Mouse (Mus musculus): ENCODE data around the gene Iqschfp.

Iqschfp gene

GRCm38 (mm10) chr3:68504838-68505237 lies 612.8 kb downstream of the Iqschfp start:
- no peak for DNase-seq

DNA sequence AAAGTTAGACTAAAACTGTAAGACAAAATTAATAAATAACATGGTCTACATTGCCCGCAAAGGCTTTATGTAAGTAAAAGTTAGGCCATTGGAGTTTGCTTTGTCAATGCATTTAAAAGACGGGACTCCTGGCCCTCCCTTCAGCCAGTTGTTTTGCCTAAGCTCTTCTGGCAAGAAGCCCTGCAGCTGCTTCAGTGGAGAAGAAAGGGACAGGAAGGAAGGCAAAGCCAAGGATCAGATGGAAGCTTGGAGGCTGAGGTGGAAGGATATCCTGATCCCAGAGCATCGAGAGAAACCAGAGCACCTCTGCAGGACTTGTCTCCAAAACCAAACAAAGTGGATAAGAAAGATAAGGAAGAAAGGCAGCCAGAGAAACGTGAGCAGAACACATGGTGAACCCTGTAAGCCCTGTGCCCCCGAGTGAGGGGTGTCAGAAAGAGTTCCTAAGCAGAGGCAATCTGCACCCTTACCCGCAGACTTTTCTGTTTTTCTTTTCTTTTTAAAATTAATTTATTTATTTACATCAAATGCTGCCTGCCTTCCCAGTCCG lies 614.8 kb downstream of the Iqschfp start:
- DNase-seq = no peak

- peak; percentile 73 to 76 for DNase-seq
Measured at GRCm38 (mm10) chr3:68508629-68509028, 616.6 kb downstream of the Iqschfp start.

DNA sequence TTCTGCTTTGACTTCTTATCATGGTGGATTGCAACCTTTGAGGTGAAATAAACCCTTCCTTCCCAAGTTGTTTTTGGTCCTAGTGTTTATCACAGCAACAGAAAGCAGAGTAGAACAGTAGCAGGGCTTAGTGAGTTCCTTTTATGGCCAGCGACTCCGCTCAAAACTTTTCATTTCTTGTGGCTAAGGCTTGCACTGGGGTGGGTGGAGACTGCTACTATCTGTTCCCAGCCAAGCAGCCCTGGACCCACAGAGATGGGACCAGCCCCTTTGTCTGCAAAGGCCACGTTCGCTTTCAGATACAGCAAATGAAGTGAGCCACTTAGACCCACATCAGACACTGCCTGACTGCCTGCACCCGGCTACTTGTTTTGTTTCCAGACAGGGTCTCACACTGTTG lies 618.8 kb downstream of the Iqschfp start:
- DNase-seq = no peak

DNA sequence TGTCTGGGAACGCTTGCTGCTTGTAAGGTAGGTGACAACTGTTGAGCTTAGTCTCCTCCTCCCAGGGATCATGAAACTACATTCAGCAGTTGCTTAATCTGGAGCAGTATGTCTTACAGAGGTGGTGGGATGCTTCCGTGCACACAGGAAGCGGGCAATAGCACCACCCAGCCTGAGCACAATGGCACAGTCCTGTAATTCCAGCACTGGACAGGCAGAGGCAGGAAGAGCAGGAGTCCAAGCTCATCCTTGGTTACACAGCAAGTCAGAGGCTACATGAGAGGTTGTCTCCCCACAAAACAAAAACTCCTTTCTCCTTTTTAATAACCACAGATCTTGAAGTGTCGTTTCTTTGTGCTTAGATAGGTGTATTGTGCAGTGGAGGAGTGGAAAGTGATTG lies 619.7 kb downstream of the Iqschfp start:
- peak in 1 of 2 experiments; percentile 43 for DNase-seq

DNA sequence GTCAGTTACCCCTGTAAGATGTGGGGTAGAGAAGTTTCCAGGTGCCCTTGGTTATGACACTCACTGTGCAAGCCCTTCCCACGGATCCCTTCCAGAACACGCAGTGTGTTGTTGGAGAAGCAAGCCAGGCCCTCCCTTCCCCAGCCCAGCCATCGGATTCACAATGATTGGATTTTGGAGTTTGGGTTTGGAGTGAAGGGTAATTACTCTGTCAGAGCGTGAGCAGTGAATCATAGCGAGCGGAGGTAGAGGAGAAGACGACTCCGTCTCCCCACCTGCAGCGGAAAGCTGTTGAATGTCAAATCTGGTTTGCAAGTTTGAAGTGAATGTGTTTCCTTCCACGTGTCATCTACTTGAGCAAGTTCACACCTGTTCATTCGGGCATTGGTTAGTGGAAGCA lies 620.3 kb downstream of the Iqschfp start:
- no peak for DNase-seq

- DNase-seq = no peak
Measured at GRCm38 (mm10) chr3:68513340-68514119, 621.5 kb downstream of the Iqschfp start.

DNA sequence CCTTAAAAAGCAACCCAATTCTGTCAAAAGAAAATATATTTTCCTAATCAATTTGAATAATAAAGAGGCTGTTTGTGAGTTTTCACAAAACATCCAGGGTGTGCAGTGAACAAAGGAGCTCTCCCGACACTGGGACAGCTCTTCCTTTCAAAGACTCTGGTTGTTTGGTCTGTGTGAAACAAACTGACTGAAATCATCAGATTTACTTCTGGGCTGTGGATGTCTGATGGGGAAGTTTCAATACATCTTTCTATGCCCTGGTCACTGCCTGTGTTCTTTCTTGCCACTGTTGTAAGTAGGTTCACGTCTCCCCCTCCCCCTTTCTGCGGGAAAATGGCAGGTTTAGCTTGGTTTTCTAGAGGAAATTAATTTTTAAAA lies 622.1 kb downstream of the Iqschfp start:
- no peak for DNase-seq

- no peak for DNase-seq
Measured at GRCm38 (mm10) chr3:68514717-68515116, 622.7 kb downstream of the Iqschfp start.

DNA sequence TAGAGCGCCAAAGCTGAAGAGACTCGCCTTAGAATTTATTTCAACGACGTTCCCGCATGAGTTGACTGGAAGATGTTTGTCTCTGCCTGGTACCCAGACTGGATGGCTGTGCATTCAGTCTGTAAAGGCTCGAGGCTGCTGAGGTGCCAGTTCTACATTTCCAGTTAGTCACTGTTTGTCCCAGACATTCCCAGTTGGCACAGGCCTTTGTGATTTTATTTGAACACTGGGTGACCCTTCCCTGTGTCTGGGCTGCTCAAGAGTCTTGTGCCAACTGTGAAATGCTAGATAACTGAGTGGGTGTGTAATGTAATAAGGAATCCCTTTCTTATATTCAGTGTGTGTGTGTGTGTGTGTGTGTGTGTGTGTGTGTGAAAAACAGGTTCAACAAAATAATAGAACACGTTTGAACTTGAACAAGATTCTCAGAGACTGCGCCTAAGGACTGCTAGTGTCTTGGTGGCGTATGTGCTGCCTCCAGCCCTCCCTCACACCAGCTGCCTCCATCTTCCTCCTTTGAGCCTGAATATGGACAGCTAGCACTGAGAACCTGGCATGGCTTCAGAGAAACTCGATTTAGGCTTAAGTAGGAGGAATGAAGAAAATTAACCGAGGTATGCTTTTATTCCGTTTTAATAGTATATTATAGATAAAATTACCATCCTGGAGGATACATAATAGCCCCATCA lies 624.5 kb downstream of the Iqschfp start:
- no peak for DNase-seq

GRCm38 (mm10) chr3:68517236-68517635 lies 625.2 kb downstream of the Iqschfp start:
- no peak for DNase-seq

- DNase-seq = no peak
Measured at GRCm38 (mm10) chr3:68518041-68518440, 626.0 kb downstream of the Iqschfp start.

- no peak for DNase-seq
Measured at GRCm38 (mm10) chr3:68518586-68518985, 626.6 kb downstream of the Iqschfp start.

- DNase-seq = no peak
Measured at GRCm38 (mm10) chr3:68525361-68525878, 633.4 kb downstream of the Iqschfp start.

- no peak for DNase-seq
Measured at GRCm38 (mm10) chr3:68526416-68526815, 634.4 kb downstream of the Iqschfp start.

DNA sequence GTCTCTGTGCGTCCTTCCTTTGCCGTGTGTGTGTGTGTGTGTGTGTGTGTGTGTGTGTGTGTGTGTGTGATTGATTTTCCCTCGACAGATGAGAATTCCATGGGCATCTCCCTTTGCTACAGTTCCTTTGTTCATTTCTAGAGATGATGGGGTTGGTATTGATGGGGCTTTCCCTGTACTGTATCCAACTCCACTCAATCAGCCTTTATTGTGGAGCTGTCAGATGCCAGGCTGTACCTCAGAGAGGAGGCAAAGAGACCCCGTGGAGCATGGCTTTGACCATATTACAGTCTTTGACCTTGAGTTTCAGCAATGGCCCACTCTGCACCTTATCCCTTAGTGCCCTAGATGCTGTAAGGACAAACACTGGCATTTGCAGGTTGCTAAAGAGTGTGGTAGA lies 635.1 kb downstream of the Iqschfp start:
- no peak for DNase-seq

DNA sequence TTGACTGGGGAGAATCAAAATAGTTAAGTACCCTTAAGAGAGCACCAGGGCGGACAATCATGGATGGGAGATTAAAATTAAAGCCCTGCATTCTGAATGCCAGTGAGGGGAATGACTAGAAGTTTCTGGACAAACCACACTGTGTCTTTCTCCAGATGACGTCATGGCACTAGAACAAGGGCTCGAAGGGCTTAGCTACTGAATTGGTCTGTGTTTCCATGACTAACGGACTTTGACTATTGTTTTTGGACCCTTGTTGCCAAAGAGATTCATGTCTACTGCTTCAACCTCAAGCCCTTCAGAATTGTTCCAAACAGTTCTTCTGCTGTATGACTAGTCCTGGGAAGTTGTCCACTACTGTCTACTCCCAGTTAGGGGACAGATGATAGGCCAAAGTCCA lies 639.9 kb downstream of the Iqschfp start:
- DNase-seq = no peak

DNA sequence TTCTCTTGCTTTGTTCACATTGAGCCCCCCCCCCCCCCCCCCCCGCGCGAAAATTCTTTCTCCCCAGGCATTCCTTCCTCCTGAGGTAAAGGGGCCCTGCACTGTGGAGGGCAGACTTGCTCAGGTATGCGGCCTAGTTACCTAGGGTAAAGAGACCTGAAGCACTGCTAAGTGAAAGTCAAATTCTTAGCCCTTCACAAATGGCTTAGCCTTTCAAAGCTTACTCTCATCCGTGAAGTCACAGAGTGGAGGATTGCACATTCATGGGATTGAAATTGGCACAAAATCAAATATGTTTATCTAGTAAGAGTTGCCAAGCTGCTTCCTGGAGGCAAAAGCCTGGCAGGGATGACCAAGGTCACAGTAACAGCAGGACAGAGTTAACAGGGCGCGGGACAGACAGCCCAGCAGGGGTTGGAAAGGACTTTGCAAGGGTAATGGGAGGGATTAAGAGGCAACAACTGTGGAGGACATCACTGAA lies 642.6 kb downstream of the Iqschfp start:
- peak; percentile 25 to 60 for DNase-seq

- DNase-seq = peak in 1 of 2 experiments; percentile 53
Measured at GRCm38 (mm10) chr3:68535160-68535728, 643.2 kb downstream of the Iqschfp start.

DNA sequence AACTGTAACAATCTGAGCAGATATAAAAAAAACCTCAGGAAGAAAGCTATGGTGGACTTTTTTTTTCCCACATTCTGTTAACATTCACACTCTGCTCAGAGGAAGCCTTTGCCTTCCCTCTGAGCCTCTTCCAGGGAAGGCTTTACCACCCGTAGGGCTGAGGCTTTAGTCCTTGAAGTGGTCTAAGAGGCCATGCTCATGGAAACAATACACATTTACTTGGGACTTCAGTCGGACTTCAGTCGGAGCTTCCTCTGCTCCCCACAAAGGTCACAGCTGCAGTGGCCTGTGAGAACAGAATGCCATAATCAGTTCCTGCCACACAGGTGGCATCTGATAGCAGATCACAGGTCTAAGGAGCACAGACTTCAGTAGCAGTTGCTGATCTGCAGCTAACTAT lies 644.0 kb downstream of the Iqschfp start:
- DNase-seq = no peak

- no peak for DNase-seq
Measured at GRCm38 (mm10) chr3:68541688-68542087, 649.7 kb downstream of the Iqschfp start.

GRCm38 (mm10) chr3:68542944-68543501 lies 651.0 kb downstream of the Iqschfp start:
- peak; percentile 70 for DNase-seq

DNA sequence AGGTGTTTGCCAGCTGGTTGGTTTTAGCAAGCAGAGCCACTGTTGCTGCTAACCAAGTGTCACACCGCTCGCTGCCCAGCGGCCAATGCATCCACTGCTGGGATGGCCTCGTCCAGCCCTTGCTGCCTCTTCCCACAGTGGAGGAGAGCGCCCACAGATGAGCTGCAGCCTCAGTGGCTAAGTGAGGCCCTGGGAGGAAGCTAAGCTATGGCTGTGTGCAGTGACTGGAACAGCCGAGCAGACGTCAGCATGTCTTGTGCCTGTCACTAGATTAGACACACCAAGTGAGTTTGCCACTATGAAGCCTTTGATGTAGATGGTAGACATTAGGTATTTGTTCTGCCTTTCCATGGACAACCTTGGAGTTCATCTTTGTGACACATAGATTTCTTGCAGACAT lies 652.8 kb downstream of the Iqschfp start:
- no peak for DNase-seq
